Mouse (Mus musculus) cerebellum, adult 2 months (tissue): ENCODE measurements around the gene Pbx1.

Source experiments
- CTCF ChIP-seq: fragments of 200-500 bp; IDR thresholded peaks from 2 replicates; pipeline ENCODE4 v1.5.1; 2011; ENCODE audit warnings: low read depth, mild to moderate bottlenecking, control low read depth, low read length, moderate library complexity, borderline replicate concordance; ENCODE audit not compliant: insufficient read depth
- POLR2A ChIP-seq: fragments of 200-500 bp; IDR thresholded peaks from 2 replicates; pipeline ENCODE4 v1.6.1; 2011; ENCODE audit warnings: low read length, control low read depth, borderline replicate concordance; ENCODE audit not compliant: insufficient read depth

- TF ChIP-seq CTCF = no peak
- no peak for TF ChIP-seq POLR2A
Measured at GRCm38 (mm10) chr1:168286862-168287650, 145.0 kb downstream of the Pbx1 start.
